Mouse (Mus musculus): ENCODE measurements around the gene Kcnma1.

- TF ChIP-seq MAX (IDR thresholded peaks at IDR 0.05; ENCODE audit: low read depth) (no peak), POLR2A (IDR thresholded peaks at IDR 0.05; ENCODE audit: insufficient read length, low read depth) (no peak), MYOG (IDR thresholded peaks at IDR 0.05; ENCODE audit: control insufficient read depth in 1 of 3, insufficient read depth in 1 of 3, insufficient read length in 2 of 3, low read depth in 2 of 3) (no peak), MYOD1 (IDR thresholded peaks at IDR 0.05; ENCODE audit: control insufficient read depth in 1 of 3, insufficient read length in 2 of 3, low read depth in 2 of 3) (no peak), TCF3 (IDR thresholded peaks at IDR 0.05; ENCODE audit: insufficient read length, low read depth) (no peak), E2F4 (IDR thresholded peaks at IDR 0.05; ENCODE audit: insufficient read depth) (no peak), TCF12 (IDR thresholded peaks at IDR 0.05; ENCODE audit: insufficient read depth, poor library complexity, severe bottlenecking) (no peak), POLR2AphosphoS2 (IDR thresholded peaks at IDR 0.05; ENCODE audit: insufficient read length, low read depth) (no peak), USF1 (IDR thresholded peaks at IDR 0.05; ENCODE audit: low read depth) (no peak), CEBPB (IDR thresholded peaks at IDR 0.05; ENCODE audit: insufficient read depth, poor library complexity, severe bottlenecking) (no peak), SRF (IDR thresholded peaks at IDR 0.05; ENCODE audit: control insufficient read depth, insufficient read length, low read depth) (no peak), REST (IDR thresholded peaks at IDR 0.05; ENCODE audit: insufficient read depth, insufficient read length) (no peak)
Observed at GRCm38 (mm10) chr14:23679378-23679777, 334.9 kb downstream of the Kcnma1 start.
